Mouse (Mus musculus): ENCODE data around the gene Usp27x. TPM values are rescaled to one million over a fixed set of nuclear protein-coding genes. Genes with fewer than 3 reads are reported as not detected.

Usp27x gene
- under 1 TPM; 0.76 to 0.92 TPM for total RNA-seq (2021)

DNA sequence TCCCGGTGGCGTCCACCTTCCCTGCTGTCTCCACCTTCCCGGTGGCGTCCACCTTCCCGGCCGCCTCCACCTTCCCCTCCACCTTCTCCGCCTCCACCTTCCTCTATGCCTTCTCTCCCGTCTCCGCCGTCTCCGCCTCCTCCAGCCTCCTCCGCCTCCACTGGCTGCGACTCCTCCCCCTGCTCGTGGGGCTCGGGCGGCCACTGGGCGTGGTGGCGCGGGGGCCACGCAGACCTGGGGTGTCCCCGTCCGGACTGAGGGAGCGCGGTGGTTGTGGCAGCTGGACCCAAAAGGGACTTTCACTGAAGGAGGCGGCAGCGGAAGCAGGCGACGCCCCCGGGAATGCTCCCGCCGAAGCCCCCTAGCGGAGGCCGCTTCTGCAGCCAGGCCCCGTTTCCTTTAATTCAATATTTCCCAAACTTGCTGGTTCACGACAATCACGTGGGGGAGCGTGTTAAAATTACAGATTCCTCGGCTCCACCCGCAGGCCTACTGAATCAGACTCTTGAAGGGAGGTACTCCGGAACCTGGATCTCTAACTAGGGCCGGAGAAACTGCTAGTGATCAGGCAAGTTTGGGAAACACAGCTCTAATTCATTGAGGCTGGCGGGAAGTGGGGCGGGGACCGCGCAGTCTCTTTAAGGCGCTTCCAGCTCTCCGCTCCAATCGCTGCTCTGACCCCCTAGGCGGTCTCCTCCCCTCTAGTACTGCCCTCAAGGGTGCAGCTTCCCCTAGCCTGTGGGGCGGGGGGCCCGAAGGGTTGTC lies at the start of gene Usp27x:
Gene Usp27x, minus strand, starts transcription at position 115 of the 765 bp plus-strand sequence.
- DNase-seq = peak; percentile 63 to 76
- intact Hi-C loops (cut with DNase I) = loop anchor here (2.0 to 5.0 kb wide), 2 partner anchors 47 to 54 kb away; no protein-coding TSS in a partner anchor

DNA sequence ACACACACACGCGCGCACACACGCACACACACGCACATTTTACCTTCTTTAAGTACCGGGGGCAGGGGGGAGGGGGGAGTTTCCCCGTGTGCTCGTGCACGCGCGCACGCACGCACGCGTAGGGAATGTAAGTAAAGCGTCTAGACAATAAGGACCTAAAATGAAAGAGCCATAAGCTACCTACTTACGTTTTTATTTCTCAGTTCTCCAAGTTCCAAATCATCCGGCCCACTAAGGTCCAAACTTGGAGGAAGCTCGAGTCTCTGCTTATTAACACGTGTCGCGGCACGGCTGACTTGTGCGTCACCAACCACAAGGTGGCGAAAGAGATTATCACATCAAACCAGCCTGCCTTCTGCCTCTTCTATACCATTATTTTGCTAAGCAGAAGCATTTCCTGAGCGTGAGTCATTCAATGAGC lies 47.1 kb upstream of the Usp27x start:
- intact Hi-C loops (cut with DNase I) = loop anchor here (2.0 to 5.0 kb wide), 3 partner anchors 46 to 270 kb away; no protein-coding TSS in a partner anchor

DNA sequence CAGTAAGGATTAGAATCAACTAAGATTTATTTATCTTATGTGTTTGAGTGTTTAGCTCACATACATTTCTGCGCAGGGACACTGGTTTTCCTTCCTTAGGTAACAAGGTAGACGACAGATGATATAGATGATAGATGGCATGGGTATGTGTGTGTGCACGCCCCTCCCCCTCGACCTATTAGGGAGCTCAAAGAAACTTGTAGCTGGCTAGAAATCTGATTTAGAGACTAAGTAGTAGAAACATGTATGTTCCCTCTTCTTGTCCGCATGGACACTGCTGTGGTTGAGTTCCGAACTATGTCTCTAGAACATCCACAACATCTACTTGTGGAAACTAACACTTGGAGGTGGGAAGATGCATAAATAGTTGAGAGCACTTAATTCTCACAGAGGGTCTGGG lies 46.5 kb upstream of the Usp27x start:
- intact Hi-C loops (cut with DNase I) = loop anchor here (2.0 to 5.0 kb wide), 3 partner anchors 45 to 271 kb away; no protein-coding TSS in a partner anchor
- no peak for DNase-seq

More for the DNA sequence above, 47.1 kb upstream of the Usp27x start:
- peak; percentile 62 to 63 for DNase-seq

DNA sequence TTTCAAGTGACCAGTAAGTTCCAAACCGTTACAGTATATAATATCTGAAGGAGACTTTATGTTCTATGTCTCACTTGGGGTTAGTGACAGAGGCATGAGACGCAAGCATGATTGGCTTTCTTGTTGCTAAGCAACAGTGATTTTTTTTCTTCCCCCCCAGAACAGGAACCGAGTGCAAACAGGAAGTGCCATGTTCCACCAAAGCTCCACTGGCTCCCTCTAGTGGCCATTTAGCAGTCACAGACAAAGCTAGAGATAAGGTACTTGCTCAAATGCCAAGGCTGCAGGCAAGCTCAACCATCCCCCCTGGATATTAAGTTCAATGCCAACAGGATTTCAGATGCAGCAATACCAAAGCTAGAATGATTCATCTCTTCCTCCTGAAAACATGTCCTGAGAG lies 45.4 kb upstream of the Usp27x start:
- peak; percentile 41 to 49 for DNase-seq
- intact Hi-C loops (cut with DNase I) = loop anchor here (1.0 to 5.0 kb wide), 2 partner anchors 99 to 221 kb away; no protein-coding TSS in a partner anchor

DNA sequence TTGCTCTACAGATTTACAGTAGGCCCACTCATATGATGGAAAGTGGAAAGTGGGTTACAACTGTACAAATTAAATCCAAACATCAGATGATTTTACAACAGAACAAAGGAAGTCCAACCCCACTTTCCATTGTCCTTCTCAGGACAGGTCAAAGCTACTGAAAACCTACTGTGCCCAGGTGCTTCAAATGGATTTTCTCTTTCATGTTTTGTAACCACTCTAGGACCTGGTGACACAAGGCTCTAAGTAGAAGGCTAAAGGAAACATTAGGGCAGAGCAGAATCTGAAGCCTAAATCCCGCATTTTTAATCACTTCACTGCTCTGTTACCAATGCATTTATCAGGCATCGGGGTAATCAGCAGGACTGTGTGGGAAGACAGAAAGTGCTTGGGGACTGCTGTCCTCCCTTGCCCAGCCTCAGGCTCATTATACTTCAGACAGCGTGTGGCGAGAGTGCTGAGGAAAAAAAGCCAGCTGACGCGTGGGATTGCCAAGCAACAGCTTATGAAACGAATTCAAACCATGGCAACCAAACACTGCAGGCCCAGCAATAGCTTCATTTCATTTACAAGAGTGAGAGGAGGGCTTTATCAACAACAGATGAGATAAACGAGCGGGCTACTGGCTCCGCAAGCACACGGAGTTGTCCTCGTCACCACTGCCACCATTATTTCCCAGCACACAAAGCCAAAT lies 40.7 kb upstream of the Usp27x start:
- intact Hi-C loops (cut with DNase I) = no loop called here
- DNase-seq = peak; percentile 24 to 34

- intact Hi-C loops (cut with DNase I) = no loop called here
- DNase-seq = no peak
Observed at GRCm38 (mm10) chrX:7415308-7415707, 39.7 kb upstream of the Usp27x start.

DNA sequence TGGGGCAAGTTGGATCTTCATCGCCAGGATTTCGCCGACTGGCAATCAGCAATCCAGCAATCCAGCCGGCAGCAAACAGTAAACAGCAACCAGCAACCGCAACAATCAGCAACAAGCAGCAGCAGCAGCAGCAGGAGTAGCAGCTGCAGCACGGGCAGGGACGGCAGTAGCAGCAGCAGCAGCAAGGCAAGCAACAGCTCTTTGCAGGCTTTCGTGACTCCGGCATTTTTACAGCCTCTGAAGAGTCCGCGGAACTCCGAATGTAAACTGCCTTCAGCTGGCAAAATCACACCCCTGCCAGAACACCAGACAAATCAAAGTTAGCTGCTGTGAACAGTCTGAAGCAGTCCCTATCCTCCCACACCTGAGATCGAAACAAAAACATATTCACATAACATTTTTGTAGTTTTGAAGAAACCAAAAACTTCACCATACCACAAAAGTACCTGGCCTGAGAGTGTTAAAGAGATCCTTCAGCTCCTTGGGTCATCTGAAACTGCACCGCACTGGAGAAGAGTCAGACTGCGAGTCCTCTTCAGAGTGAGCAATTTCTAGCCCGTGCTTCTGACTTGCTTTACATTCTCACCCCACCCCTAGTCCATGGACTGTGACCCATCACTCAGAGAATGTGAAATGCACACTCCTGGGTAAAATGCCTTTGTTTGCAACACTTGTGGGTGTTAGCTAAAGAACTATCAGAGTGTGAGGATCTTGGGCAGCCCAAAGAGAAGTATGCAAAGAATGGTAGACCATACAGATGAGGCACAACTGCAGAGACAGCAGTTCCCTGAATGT lies 36.8 kb upstream of the Usp27x start:
- DNase-seq = no peak
- intact Hi-C loops (cut with DNase I) = no loop called here

- DNase-seq = peak in 1 of 2 experiments; percentile 2
- intact Hi-C loops (cut with DNase I) = loop anchor here (2.0 to 5.0 kb wide), 2 partner anchors 46 to 54 kb away; no protein-coding TSS in a partner anchor
Observed at GRCm38 (mm10) chrX:7376586-7376985, 956 bp upstream of the Usp27x start.

GRCm38 (mm10) chrX:7375322-7375715 lies 311 bp downstream of the Usp27x start:
- intact Hi-C loops (cut with DNase I) = loop anchor here (5.0 kb wide), 1 partner anchor 53 kb away; no protein-coding TSS in a partner anchor
- DNase-seq = peak in 1 of 2 experiments; percentile 4

DNA sequence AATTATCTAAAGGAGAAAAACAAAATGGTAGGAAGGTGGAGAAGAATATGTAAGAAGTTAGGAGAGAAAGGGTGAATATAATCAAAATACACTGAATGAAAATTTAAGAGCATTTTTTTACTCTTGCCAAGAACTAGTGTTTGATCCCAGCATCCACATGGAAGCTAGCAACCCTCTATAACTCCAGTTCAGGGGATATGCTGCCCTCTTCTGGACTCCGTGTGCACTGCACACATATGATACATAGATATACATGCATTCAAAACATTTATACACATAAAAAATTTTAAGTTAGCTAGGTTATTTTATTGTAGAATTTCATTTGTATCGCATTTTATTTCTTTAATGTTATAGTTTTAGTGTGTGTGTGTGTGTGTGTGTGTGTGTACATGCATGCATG lies 50.2 kb downstream of the Usp27x start:
- DNase-seq = no peak
- intact Hi-C loops (cut with DNase I) = loop anchor here (2.0 to 10.0 kb wide), 4 partner anchors 249 to 459 kb away; partner anchors contain the start of genes Foxp3, Gpkow, Gripap1 and Ppp1r3f

DNA sequence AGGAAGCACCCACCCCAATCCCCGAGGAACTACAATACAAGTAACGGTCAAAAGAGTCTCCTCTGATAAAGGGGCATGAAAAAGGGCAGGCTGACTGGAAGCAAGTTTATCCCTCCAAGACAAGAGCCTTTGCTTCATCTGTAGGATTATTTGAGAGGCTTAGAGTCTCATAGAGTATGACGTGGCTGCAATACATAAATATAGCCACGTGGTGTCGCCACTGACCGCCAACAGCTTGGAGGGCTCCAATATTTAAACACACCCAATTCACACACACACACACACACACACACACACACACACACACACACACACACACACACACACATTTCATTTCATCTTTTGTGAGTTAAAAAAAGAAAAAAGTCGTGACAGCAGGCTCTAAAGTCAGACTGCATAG lies 53.3 kb downstream of the Usp27x start:
- peak; percentile 53 to 67 for DNase-seq
- intact Hi-C loops (cut with DNase I) = loop anchor here (1.0 to 10.0 kb wide), 5 partner anchors 55 to 463 kb away; partner anchors contain the start of genes Foxp3, Gpkow, Gripap1 and Ppp1r3f

Other genes with a start within 250 kb of the Usp27x start
- gene Clcn5, start 56.5 kb downstream of the Usp27x start, total RNA-seq (2021) = 1 to 10 TPM; 2.4 to 4.3 TPM
- not detected for gene Foxp3, start 197.8 kb upstream of the Usp27x start, total RNA-seq (2021)
- gene Ppp1r3f, start 198.5 kb upstream of the Usp27x start, total RNA-seq (2021) = 1 to 10 TPM; 2.0 to 3.0 TPM
- 10 to 100 TPM; 10.8 to 10.9 TPM for gene Ccdc22, start 229.7 kb upstream of the Usp27x start, total RNA-seq (2021)
- not detected for gene Cacna1f, start 231.3 kb upstream of the Usp27x start, total RNA-seq (2021)

All from heart, postnatal 36 days (tissue).